Mouse (Mus musculus) ES-E14 (cell line): ENCODE measurements around the gene Vopp1.

Experiments
- CHD2 ChIP-seq: IDR thresholded peaks from 2 replicates; pipeline ENCODE4 v1.6.1; 2014; ENCODE audit warnings: mild to moderate bottlenecking, low read depth, low read length, inconsistent platforms
- HCFC1 ChIP-seq: IDR thresholded peaks from 2 replicates; pipeline ENCODE4 v1.6.1; 2012; ENCODE audit warnings: low read length, inconsistent platforms, borderline replicate concordance; ENCODE audit not compliant: insufficient read depth
- ZNF384 ChIP-seq: IDR thresholded peaks from 2 replicates; pipeline ENCODE4 v1.6.1; 2012; ENCODE audit warnings: low read depth, low read length, inconsistent platforms

GRCm38 (mm10) chr6:57703703-57704102, 121.3 kb downstream of the Vopp1 start:
- TF ChIP-seq HCFC1 (no peak), CHD2 (no peak), ZNF384 (no peak)
